Mouse (Mus musculus) thymus, adult 2 months (tissue): ENCODE results near the gene Chrdl2.

Experiments
- CTCF ChIP-seq: fragments of 200-500 bp; IDR thresholded peaks from 2 replicates; pipeline ENCODE4 v1.5.1; 2012; ENCODE audit warnings: mild to moderate bottlenecking, control low read depth, low read length, moderate library complexity, borderline replicate concordance; ENCODE audit not compliant: control insufficient read depth, poor library complexity, insufficient read depth; ENCODE audit errors: extremely low read depth
- POLR2A ChIP-seq: fragments of 200-500 bp; IDR thresholded peaks from 2 replicates; pipeline ENCODE4 v1.6.1; 2012; ENCODE audit warnings: mild to moderate bottlenecking, low read length, control low read depth, moderate library complexity; ENCODE audit not compliant: control insufficient read depth, poor library complexity, insufficient read depth; ENCODE audit errors: extremely low read depth

DNA sequence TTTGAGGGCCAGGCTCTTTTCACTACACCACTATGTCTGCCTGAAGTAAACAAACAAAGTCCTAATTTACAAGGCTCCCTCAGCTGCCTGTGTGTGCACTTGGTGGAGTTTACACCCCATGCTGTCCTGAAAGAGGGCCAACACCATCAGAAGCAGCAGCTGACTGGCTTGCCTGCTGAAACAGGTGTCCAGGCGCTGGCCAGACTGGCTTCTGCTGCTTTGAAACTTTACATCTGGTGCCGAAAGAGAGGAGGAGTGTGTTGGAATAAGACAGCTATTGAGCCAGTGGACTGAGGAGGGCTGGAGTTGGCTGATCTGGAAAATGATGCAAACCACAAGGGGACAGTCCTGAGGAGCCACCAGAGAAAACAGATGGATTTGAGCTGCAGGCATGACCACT is 68.0 kb downstream of the Chrdl2 start:
- no peak for TF ChIP-seq POLR2A
- no peak for TF ChIP-seq CTCF
